Mouse (Mus musculus): ENCODE results near the gene Igsf11.

The Igsf11 gene

DNA sequence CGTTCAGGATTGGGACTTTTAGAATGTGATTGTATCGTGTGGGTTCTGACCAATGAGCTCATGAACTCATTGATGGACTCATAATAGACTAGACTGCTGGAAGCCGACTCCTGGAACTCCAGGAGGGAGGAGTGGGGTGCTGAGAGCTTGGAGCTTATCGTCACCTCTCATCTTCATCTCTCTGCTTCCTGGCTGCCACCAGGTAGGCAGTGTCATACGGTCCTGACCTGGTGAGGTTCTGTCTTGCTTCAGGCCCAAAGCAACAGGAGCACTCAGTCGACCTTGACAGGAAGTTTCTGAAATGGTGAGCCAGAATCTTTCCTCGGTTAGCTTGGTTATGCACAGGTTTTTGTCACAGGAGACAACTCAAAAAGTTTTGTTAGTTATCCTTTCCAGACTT lies at the start of gene Igsf11:
Igsf11 (plus strand) TSS at position 301 of the 400 bp plus-strand sequence.
- DNase-seq (ENCODE audit: low read depth): no peak

DNA sequence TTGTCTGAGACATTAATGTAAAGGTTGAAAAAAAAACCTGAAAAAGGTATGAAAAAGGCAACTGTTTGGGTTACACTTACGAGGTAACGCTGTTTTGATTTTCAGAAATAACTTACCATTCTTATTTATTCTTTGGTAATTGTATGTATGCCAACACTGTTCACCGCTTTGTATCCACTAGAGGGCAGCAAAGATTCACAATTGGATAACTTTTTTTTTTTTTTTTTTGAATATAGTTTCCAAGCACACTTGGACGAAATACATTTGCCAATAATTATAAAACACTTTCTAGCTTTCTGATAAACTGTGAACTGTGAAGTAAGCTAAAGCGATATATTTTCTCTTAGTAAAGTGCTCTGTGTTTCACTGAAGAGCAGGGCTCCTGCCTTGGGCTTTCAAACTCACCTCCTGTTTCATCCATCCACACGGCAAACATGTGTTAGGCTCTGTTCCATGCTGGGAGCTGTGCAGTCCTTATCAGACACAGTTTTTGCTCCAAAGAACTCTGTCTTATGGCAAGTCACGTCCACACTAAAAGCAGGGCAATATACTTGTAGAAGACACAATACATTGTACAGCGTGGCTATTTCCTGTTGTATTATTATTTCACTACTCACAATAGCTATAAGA lies 34.2 kb upstream of the Igsf11 start:
- peak; percentile 2 for DNase-seq (ENCODE audit: low read depth)

DNA sequence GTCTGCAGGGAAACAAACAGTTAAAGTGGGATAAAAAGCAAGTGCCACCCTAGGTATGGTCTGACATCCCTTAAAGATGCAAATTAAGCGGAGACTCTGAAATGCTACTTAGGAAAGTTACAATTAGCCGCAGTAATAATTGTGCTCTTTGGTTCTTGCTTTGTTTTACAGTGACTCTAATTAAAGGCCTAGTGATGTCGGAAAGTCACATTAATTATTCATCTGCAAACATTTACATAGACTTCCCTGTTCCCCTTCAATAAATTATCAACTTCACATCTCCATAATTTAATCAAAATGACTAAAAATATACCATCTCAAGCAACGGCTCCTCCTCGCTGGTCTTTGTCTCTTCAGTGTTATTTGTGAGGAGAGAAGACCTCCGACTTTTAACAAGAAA lies 31.9 kb upstream of the Igsf11 start:
- DNase-seq (ENCODE audit: low read depth): no peak

DNA sequence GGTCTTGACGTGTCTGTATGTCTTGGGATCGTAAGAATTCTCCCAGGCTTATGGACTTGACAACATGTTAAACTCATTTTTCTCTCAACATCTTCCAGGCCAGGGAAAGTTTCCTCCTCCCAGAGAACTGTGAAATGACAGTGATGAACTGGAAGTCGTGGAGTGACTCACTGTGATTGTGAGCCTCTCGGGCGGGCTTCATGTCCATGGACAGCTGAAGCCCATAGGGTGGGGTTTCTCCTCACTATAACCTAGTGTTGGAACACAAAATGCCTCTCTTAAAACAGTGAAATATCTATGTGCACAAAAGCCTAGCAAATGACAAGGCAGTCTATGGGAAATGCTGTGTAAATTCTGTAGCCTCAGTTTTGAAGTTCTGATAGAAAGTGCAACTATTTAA lies 28.1 kb upstream of the Igsf11 start:
- no peak for DNase-seq (ENCODE audit: low read depth)

DNA sequence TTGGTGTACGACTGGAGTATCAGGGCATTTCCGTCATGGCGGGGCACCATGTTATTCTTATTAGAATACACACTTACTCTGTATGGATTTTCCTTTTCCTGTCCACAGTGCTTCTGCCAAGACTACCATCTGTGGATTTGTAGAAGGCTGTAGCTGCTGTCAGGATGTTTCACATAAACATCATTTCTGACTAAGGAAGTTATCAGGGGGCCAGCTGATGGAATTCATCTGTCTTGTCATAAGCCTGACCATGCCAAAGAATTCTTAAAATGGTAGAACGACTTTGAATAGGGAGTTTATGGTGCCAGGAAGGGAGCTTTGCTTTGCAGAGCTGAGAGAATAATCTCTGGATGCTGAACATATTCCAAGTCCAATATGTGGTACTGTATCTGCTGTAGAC lies 19.2 kb upstream of the Igsf11 start:
- DNase-seq (ENCODE audit: low read depth): no peak

DNA sequence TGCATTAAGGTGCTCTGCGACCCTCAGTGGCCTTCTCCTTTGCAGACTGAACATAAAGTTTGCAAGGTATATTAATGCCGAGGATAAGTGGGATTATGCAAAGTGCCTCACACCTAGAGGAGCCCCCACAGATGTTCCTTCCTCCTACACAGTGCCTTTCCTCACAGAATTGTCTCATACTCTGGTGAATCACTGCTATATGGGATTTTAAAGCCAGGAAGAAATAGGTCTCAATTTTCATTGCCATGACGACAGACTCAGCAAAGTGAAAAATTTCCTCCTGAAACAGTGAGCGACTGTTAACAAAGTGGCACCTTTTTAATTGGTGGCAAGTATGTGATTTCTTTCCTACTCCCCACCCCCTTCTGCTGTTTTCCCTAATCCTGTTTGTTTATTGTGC lies 18.0 kb upstream of the Igsf11 start:
- no peak for DNase-seq (ENCODE audit: low read depth)

DNA sequence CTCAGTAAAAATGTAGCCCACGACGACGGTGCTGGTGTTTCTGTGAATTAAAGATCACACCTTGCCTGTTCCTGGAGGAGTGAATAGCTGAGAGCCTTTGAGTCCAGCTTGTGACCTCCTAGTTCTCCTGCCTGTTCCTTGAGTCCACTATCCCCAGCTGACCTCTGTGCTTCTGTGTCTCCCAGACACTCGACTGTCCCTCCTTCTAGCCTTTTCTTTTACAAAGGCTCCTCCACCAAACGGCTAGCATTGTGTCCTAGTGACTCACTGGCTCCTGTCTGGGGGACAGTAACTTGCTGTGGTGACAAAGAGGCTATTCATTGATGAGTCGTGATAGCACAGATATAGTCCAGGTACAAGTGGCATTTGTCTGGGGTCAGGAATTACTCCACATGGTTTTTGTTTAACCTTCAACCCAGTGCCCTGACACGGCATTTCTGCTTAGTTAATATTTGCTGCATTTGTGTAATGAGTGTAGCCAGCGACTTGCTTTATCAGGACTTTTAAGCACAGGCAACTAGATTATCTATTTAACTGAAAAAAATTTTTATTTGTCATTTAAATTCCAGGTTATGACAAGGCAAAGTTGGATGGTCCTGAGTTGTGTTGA lies 6.5 kb downstream of the Igsf11 start:
- DNase-seq (ENCODE audit: low read depth): no peak

DNA sequence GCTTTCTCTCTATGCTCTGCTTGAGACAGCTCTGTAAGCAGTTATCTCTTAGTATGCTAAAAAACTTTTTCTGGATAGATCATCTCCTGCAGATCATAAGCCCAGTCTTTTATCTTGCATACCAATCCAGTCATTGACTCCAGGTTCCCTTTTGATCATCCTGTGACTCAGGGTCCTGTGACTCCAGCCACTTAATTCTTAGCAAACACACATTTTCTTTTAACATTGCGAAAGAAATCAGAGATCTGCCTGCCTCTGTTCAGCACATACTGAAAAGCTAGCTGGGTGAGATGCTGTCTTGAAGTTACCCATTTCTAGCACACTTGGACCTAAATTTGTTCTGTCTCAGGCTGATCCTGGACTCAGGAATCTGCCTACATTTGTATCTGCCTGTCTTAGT lies 7.6 kb downstream of the Igsf11 start:
- no peak for DNase-seq (ENCODE audit: low read depth)

DNA sequence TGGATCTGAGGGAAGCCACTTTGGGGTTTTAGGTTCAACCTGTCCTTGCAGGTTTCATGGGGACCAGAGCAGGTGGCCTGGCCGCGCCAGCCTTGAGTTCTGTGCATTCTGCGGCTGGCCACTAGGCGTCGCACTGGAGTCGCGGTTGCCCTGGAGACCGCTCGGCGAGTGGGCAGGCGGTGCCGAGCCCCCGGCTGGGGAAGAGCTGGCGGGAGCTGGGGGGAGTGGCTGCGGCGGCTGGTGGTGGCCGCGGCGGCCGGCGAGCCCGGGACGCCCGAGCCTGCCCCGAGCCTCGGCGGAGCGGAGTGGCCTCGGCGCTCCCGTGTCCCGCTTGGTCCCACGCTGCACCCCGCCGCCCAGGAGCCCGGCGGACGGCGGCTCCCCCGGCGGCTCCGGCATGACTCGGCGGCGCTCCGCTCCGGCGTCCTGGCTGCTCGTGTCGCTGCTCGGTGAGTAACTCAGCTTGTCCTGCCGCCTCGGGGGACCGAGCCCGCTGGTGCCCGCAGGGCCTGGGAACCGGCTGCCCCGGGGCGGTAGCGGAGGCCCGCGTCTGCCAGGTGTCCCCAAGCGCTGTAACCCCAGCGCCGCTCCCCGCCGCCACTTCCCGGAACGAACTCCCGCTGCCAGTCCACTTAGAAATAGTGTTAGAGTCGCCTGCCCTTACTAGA lies 9.8 kb downstream of the Igsf11 start:
- peak; percentile 44 for DNase-seq (ENCODE audit: low read depth)

DNA sequence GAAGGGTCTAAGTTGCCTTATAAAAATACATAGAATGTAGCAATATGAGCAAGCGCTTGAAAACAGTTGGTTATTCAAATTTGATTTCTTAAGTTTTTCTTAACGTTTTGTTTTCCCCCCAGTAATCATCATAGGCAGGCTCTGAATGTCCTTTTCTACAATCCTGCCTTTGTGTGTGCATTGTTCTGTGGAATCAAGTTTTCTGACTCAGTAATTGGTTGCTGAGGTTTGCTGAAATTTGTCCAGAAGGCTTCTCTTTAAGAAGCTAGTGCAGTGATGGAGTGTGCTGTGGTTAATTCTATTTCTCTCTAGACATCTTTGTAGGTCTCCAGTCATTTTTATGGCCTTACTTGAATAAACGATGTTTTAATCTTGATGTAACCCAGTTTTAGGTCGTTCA lies 10.5 kb downstream of the Igsf11 start:
- DNase-seq (ENCODE audit: low read depth): no peak

DNA sequence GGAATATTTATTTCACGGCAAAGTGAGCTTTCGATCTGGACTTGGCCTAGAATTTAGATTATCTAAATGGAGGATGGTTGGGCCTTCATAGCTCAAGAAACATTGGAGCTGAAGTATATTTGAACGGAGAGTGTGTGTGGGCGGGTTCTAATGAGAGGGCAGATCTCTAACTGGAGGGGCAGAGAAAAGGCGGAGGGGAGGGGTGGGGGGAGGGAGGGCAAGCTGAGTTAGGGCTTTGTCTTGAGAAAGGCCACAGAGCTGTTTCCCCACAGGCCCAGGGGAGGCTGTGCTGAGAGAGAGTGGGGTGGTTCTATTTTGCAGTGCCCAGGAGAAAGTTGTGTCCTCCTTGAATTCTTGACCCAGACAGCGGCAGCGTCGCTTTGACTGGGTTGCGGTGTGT lies 11.7 kb downstream of the Igsf11 start:
- DNase-seq (ENCODE audit: low read depth): no peak

DNA sequence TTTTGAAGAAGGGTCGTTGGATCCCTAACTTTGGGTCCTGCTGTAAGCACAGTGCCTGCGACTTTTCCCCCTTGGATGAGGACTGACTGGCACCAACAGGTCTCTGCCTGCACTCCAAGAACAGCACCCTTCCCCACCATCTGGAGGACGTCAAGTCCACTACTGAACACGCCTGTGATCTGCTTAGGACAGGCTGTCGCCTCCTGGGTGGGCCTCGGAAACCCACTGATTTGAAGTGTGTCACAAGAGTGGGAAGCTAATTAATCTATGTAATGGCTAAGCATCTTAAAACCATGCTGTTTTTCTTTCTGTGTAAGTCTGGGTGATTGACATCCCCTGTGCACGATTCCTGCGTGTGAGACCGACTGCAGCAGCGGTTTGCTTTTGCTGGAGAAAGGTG lies 13.4 kb downstream of the Igsf11 start:
- DNase-seq (ENCODE audit: low read depth): no peak

DNA sequence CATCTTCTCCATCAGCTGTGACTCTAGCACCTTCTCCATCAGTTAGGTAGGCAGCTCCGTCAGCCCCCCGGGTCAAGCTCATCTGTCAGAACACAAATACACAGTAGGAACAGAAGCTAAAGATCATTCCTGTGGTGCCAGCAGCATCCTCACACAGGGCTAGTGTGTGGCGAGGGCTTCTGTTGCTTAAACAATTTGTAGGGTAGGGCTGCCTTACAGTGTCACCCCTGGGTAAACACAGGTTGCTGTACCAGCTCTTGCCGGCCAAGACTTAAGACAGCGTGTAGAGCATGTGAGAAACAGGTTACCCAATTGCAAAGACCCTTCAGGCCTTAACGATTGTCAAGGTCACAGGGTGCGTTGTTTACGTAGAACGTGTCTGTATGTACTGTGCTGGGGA lies 15.8 kb downstream of the Igsf11 start:
- DNase-seq (ENCODE audit: low read depth): no peak

DNA sequence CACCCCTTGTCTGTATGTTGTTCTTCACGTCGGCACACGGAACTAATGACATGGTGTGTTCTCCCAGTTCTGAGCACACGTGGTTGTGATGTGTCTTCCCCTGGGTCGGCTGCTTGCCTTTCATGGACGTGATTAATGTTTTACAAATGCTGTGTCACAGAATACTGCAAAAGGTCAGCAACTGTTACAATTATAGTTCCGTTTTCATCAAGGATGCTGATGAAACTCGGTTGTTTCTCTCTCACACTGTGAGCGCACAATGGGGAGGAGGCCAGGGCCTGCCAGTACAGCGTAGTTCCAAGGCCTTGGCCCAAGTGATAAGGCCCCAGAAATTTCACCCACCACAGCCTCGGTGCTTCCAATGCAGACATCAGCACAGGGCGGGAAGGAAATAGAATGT lies 17.0 kb downstream of the Igsf11 start:
- DNase-seq (ENCODE audit: low read depth): no peak

DNA sequence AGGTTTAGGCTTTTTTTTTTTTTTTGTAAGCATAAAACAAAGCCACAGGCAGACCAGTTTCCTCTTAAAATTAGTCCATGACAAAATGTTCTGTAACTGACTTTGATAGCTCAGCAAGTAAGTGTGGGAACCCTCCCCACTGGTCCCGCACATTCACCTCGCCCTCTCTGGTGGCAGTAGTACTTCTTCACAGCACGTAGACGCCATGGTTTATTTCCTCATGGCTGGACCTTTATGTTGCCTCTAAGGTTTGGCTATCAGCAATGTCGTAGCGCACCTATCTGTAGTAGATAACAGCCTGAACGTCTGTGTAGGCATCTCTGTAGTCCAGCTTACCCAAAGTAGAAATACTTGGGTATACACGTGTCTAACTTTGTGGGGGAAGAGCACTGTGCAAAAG lies 17.6 kb downstream of the Igsf11 start:
- DNase-seq (ENCODE audit: low read depth): no peak

DNA sequence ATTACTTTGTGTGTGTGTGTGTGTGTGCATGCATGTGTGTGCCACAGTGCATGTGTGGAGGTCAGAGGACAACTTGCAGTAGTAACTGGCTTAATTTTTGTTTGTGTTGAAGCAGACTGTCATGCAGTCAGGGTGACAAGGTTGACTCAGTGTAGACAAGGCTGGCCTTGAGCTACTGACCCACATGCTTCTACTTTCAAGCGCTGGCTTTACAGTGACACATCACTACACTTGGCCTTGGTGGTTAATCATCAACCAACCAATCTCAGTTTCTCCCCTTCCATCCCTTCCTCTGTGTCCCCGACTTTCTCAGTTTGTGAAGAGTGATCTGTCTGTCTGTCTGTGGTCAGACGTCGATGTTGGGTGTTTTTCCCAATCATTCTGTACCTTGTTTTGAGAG lies 23.0 kb downstream of the Igsf11 start:
- no peak for DNase-seq (ENCODE audit: low read depth)

DNA sequence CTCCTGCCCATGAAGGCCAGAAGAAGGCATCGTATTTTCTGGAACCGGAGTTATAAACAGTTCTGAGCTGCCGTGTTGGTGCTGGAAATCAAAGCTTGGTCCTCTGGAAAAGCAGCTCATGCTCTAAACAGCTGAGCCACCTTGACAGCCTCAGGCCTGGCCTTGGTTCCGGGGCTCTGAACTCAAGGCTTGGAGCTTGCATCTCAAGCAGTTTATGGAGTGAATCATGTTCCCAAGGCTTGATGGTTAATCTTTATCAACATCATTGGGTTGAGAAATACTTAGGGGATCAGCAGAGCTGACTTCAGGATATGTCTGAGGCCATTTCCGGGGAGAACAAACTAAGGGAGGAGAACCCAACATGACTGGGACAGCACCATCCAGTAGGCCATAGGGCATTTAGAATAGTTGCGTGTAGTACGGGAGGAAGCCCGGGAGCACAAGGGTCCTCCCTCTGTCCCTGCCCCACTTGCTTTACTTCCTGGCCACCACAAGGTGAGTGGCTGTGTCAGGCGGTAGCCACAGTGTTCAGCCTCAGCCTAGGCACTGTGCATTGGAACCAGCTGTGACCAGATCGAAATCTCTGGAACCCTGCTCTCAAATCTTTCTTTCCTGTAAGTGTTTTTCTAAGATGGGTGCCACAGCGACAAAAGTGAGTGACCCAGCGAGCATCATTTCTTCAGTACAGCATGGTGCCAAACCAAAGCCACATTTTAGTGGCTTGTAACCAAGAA lies 23.7 kb downstream of the Igsf11 start:
- no peak for DNase-seq (ENCODE audit: low read depth)

DNA sequence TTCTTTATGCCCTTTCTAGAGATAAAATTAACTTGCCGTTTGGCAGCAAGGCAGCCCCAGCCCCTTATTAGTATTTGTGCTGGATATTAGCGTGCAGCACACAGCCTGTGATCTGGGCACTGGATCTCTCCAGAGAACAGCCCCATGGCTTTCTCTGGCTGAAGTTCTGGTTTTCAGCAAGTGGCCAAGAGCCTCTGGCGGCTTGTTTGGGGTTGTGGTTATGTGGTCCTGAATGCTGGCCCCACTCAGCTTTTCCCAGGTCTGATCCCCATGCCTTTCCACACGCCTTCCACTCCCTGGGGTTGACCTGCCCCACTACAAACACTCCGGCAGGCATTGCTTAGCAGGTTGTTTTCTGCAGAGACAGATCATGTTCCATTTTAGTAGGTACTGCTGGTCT lies 24.4 kb downstream of the Igsf11 start:
- DNase-seq (ENCODE audit: low read depth): no peak

DNA sequence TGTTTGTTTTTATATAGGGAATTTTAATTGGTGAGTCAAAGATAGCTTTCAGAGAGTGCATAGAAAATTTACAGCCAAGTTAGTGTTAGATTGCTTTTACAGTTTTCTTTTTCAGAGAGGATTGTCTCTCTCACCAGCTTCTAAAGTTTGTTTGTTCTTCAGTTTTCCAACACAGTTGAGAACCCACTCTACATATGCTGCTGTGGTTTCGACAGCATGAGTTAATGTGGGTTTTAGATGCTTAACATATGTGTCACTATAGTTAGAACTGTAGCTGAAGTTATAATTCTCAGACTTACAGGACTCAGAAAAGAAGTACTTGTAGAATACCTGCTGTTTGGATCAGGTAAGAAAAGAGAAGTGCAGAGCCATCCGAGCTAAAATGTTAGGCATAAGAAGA lies 25.6 kb downstream of the Igsf11 start:
- DNase-seq (ENCODE audit: low read depth): no peak

DNA sequence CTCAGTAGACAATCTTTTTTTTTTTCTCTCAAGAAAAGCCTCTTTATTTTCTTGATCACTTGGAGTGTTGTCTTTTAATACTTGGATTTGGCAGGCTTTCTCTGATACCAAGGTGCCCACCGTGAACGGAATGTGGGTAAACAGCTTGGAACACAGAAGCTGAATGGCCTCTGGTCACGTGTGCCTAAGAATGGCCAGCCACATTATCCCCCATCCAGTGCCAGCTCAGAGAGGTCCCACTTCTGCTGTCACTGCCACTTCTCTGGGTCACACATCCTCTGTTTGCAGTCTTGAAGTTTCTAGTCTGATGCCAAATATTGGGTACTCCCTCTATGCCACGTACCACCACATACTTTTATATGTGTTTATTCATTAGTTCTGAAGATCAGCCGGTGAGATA lies 28.0 kb downstream of the Igsf11 start:
- no peak for DNase-seq (ENCODE audit: low read depth)

DNA sequence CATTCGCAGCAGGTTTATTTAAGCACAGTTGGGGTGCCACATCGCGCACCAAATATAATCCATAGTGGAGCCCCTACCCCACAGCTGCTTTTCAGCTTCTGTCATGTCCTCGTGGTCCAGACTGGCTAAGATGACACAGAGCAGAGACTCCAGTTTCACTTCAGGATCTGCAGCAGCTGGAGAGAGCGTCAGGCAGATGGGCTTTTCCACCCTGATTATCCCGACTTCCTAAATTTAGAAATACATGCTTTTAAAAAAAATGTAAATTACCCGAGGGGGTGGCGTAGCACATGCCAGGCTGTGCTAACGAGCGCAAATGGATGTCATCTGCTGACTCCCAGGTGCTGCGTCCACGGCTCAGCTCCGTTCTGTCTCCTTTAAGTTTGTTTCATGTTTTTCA lies 32.5 kb downstream of the Igsf11 start:
- DNase-seq (ENCODE audit: low read depth): no peak

DNA sequence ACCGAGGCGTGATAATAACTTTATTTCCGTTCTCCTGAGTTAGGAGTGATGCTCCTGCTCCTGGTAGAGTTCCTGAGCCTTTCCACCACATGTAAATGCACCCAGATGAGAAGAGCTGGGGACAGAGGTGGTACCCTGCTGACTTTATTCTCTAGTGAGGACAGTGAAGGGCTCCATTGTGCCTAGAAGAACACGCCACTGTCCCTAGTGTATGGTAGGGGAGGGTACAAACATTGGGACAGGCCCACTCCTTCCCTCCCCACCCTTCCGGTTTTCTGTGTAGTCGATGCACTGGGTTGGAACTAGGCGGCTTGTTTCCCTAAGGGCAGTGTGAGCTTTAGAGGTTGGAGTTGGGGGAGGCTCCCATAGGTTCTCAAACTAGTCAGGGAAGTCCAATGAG lies 36.3 kb downstream of the Igsf11 start:
- DNase-seq (ENCODE audit: low read depth): no peak

DNA sequence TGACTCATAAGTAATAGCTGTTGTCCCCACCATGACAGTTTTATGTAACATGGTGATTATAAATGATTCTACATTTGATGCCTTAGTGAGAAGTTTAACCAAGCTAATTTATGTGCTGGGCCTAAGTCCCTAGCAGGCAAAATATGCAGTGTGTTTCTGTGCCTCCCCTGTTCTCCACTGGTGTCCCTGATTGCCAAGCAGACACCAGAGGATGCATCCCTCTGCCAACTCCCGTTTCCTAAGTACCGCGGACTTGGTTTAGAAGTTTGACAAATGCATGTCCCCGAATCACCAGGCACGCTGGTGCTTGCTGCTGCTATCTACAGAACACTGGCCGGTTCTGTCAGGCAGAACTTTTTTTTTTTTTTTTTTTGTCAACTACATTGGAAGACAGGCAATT lies 39.0 kb downstream of the Igsf11 start:
- DNase-seq (ENCODE audit: low read depth): no peak

Data from c-Kit-positive CD71-positive TER-119-negative erythroid progenitor cells, embryonic 14.5 days (primary cell).